Mouse (Mus musculus) c-Kit-positive CD71-positive TER-119-positive erythroid progenitor cells, embryonic 14.5 days (primary cell): ENCODE results near the gene Srsf9.
A peak's percentile ranks its signal among the peaks of the same experiment; 100 is the strongest.
"Not testable (repeated sequence)": the region's sequence is repeated elsewhere in the genome, so short reads cannot be mapped to it uniquely, and the experiment has no call there.

ENCODE experiments used
- DNase-seq: peaks from one replicate; pipeline ENCODE4 v3.0.0-alpha.2; 2013; ENCODE audit warnings: low spot score

Gene Srsf9

GRCm38 (mm10) chr5:115326875-115327609 is at the start of gene Srsf9:
Gene Srsf9 (plus strand): TSS chr5:115327177.
- peak; percentile 94 for DNase-seq

GRCm38 (mm10) chr5:115278053-115278452 is 48.9 kb upstream of the Srsf9 start:
- DNase-seq = no peak

- no peak for DNase-seq
These were observed 48.2 kb upstream of the Srsf9 start for GRCm38 (mm10) chr5:115278785-115279184.

GRCm38 (mm10) chr5:115279226-115280049 is 47.5 kb upstream of the Srsf9 start, which contains the start of gene Coq5:
Gene Coq5 (plus strand): TSS chr5:115279666.
- DNase-seq = peak; percentile 81

- DNase-seq = no peak
These were observed 46.8 kb upstream of the Srsf9 start for GRCm38 (mm10) chr5:115280050-115280687.

- no peak for DNase-seq
These were observed 42.2 kb upstream of the Srsf9 start for GRCm38 (mm10) chr5:115284735-115285134.

GRCm38 (mm10) chr5:115294173-115294572 is 32.8 kb upstream of the Srsf9 start:
- DNase-seq = no peak

- no peak for DNase-seq
These were observed 30.6 kb upstream of the Srsf9 start for GRCm38 (mm10) chr5:115296347-115296746.

GRCm38 (mm10) chr5:115300035-115300744 is 26.8 kb upstream of the Srsf9 start:
- DNase-seq = no peak

GRCm38 (mm10) chr5:115300792-115301614 is 26.0 kb upstream of the Srsf9 start, which contains the start of gene Dynll1:
Gene Dynll1 (minus strand): TSS chr5:115300999.
- peak; percentile 99 for DNase-seq

GRCm38 (mm10) chr5:115301615-115302014 is 25.4 kb upstream of the Srsf9 start:
- DNase-seq = no peak

GRCm38 (mm10) chr5:115302190-115302589 is 24.8 kb upstream of the Srsf9 start:
- DNase-seq = not testable (repeated sequence)

GRCm38 (mm10) chr5:115312354-115312753 is 14.6 kb upstream of the Srsf9 start:
- no peak for DNase-seq

- DNase-seq = no peak
These were observed 13.9 kb upstream of the Srsf9 start for GRCm38 (mm10) chr5:115312816-115313667.

GRCm38 (mm10) chr5:115313668-115313943 is 13.4 kb upstream of the Srsf9 start:
- DNase-seq = no peak

- DNase-seq = no peak
These were observed 9.9 kb upstream of the Srsf9 start for GRCm38 (mm10) chr5:115316968-115317644.

GRCm38 (mm10) chr5:115317645-115318328 is 9.2 kb upstream of the Srsf9 start:
- DNase-seq = no peak

- peak; percentile 62 for DNase-seq
These were observed 7.7 kb upstream of the Srsf9 start for GRCm38 (mm10) chr5:115319004-115319940.
